Mouse (Mus musculus): ENCODE results near the gene Chst10.

The Chst10 gene

GRCm38 (mm10) chr1:38897431-38898248, at the start of gene Chst10:
Chst10 (minus strand) TSS chr1:38898161.
- DNase-seq (ENCODE audit: low read depth, low spot score), result peak; percentile 79

- peak; percentile 36 for DNase-seq (ENCODE audit: low read depth, low spot score)
Observed at GRCm38 (mm10) chr1:38939608-38940007, 41.6 kb upstream of the Chst10 start.

- no peak for DNase-seq (ENCODE audit: low read depth, low spot score)
Observed at GRCm38 (mm10) chr1:38938849-38939248, 40.9 kb upstream of the Chst10 start, which contains the start of gene Nms. Nms (plus strand) TSS chr1:38939149.

- DNase-seq (ENCODE audit: low read depth, low spot score), result peak; percentile 91
Observed at GRCm38 (mm10) chr1:38936780-38937179, 38.8 kb upstream of the Chst10 start.

- peak; percentile 64 for DNase-seq (ENCODE audit: low read depth, low spot score)
Observed at GRCm38 (mm10) chr1:38934668-38935067, 36.7 kb upstream of the Chst10 start.

- DNase-seq (ENCODE audit: low read depth, low spot score), result peak; percentile 23
Observed at GRCm38 (mm10) chr1:38930767-38931166, 32.8 kb upstream of the Chst10 start.

- no peak for DNase-seq (ENCODE audit: low read depth, low spot score)
Observed at GRCm38 (mm10) chr1:38929468-38929867, 31.5 kb upstream of the Chst10 start.

- no peak for DNase-seq (ENCODE audit: low read depth, low spot score)
Observed at GRCm38 (mm10) chr1:38928996-38929395, 31.0 kb upstream of the Chst10 start.

GRCm38 (mm10) chr1:38903985-38904384, 6.0 kb upstream of the Chst10 start:
- DNase-seq (ENCODE audit: low read depth, low spot score), result peak; percentile 39

- no peak for DNase-seq (ENCODE audit: low read depth, low spot score)
Observed at GRCm38 (mm10) chr1:38902571-38902970, 4.6 kb upstream of the Chst10 start.

GRCm38 (mm10) chr1:38893081-38893480, 4.9 kb downstream of the Chst10 start:
- no peak for DNase-seq (ENCODE audit: low read depth, low spot score)

- DNase-seq (ENCODE audit: low read depth, low spot score), result no peak
Observed at GRCm38 (mm10) chr1:38891444-38891843, 6.5 kb downstream of the Chst10 start.

GRCm38 (mm10) chr1:38888803-38889202, 9.2 kb downstream of the Chst10 start:
- no peak for DNase-seq (ENCODE audit: low read depth, low spot score)

- no peak for DNase-seq (ENCODE audit: low read depth, low spot score)
Observed at GRCm38 (mm10) chr1:38887011-38887410, 10.9 kb downstream of the Chst10 start.

GRCm38 (mm10) chr1:38886602-38887001, 11.4 kb downstream of the Chst10 start:
- DNase-seq (ENCODE audit: low read depth, low spot score), result no peak

- no peak for DNase-seq (ENCODE audit: low read depth, low spot score)
Observed at GRCm38 (mm10) chr1:38885956-38886355, 12.0 kb downstream of the Chst10 start.

- peak; percentile 59 for DNase-seq (ENCODE audit: low read depth, low spot score)
Observed at GRCm38 (mm10) chr1:38883766-38884165, 14.2 kb downstream of the Chst10 start.

- no peak for DNase-seq (ENCODE audit: low read depth, low spot score)
Observed at GRCm38 (mm10) chr1:38882746-38883145, 15.2 kb downstream of the Chst10 start.

- no peak for DNase-seq (ENCODE audit: low read depth, low spot score)
Observed at GRCm38 (mm10) chr1:38881366-38881765, 16.6 kb downstream of the Chst10 start.

- no peak for DNase-seq (ENCODE audit: low read depth, low spot score)
Observed at GRCm38 (mm10) chr1:38876671-38877382, 21.1 kb downstream of the Chst10 start.

- DNase-seq (ENCODE audit: low read depth, low spot score), result peak; percentile 65
Observed at GRCm38 (mm10) chr1:38873911-38874310, 24.1 kb downstream of the Chst10 start.

GRCm38 (mm10) chr1:38871834-38872233, 26.1 kb downstream of the Chst10 start:
- no peak for DNase-seq (ENCODE audit: low read depth, low spot score)

All from ES-CJ7 (cell line).